Mouse (Mus musculus) thymus, adult 2 months (tissue): Measurements from ENCODE around the gene Fam166b. TPM values are rescaled to one million over a fixed set of nuclear protein-coding genes. Genes with fewer than 3 reads are reported as not detected.
A peak's percentile ranks its signal among the peaks of the same experiment; 100 is the strongest.

Experiments used
- DNase-seq: peaks from one replicate; pipeline ENCODE4 v3.0.0; 2021
- H3K27ac ChIP-seq: fragments of 200-500 bp; 2 replicates; pipeline ENCODE4 v1.5.1; 2012; ENCODE audit warnings: low read length, control low read depth; ENCODE audit not compliant: control insufficient read depth, insufficient read depth
- H3K27me3 ChIP-seq: fragments of 200-500 bp; 2 replicates; pipeline ENCODE4 v1.6.1; 2012; ENCODE audit warnings: mild to moderate bottlenecking, low read length, moderate library complexity, mixed read lengths; ENCODE audit not compliant: control insufficient read depth, insufficient read depth
- H3K36me3 ChIP-seq: fragments of 200-500 bp; 2 replicates; pipeline ENCODE4 v1.6.1; 2012; ENCODE audit warnings: mild to moderate bottlenecking, low read length, moderate library complexity; ENCODE audit not compliant: control insufficient read depth, insufficient read depth
- H3K4me1 ChIP-seq: fragments of 200-500 bp; replicated peaks from 2 replicates; pipeline ENCODE4 v1.6.1; 2012; ENCODE audit warnings: low read length; ENCODE audit not compliant: control insufficient read depth, insufficient read depth
- H3K4me3 ChIP-seq: fragments of 200-500 bp; 2 replicates; pipeline ENCODE4 v1.5.1; 2012; ENCODE audit warnings: mild to moderate bottlenecking, low read length, control low read depth, moderate library complexity; ENCODE audit not compliant: control insufficient read depth, insufficient read depth
- CTCF ChIP-seq: fragments of 200-500 bp; IDR thresholded peaks from 2 replicates; pipeline ENCODE4 v1.5.1; 2012; ENCODE audit warnings: mild to moderate bottlenecking, control low read depth, low read length, moderate library complexity, borderline replicate concordance; ENCODE audit not compliant: control insufficient read depth, poor library complexity, insufficient read depth; ENCODE audit errors: extremely low read depth
- POLR2A ChIP-seq: fragments of 200-500 bp; IDR thresholded peaks from 2 replicates; pipeline ENCODE4 v1.6.1; 2012; ENCODE audit warnings: mild to moderate bottlenecking, low read length, control low read depth, moderate library complexity; ENCODE audit not compliant: control insufficient read depth, poor library complexity, insufficient read depth; ENCODE audit errors: extremely low read depth
- WGBS: fragments of 180-500 bp; shearing (Covaris S2); methylation state at CpG from one replicate; pipeline ENCODE4 v1.1.7; 2018; 5-methylcytosine and 5-hydroxymethylcytosine counted together
- polyA plus RNA-seq: library from polyadenylated mRNA; depleted of rRNA; stranded (reverse); fragments of >200 nt; gene quantifications from 2 replicates; pipeline ENCODE4 v1.2.3, GENCODE M21; 2012

The Fam166b gene
- polyA plus RNA-seq, 1 experiment: 0.22 TPM

- no peak for DNase-seq
- 59% methylated on average over 14 of the region's 14 CpGs for WGBS
- H3K4me3 ChIP-seq: 0 out of 2 replicates have a peak overlapping the region, but pooled peaks have one; percentile 0
- TF ChIP-seq CTCF: no peak
- TF ChIP-seq POLR2A: no peak
- H3K4me1 ChIP-seq: peaks cover 34% of the 10 kb centered on the region
- H3K27ac ChIP-seq: no peak overlapping the region
- no peaks in the 10 kb centered on the region; the same call in 1 of the 2 replicates for H3K27me3 ChIP-seq
- H3K36me3 ChIP-seq: no peaks in the 10 kb centered on the region
Measured at GRCm38 (mm10) chr4:43425197-43425596, 3.7 kb downstream of the Fam166b start.

- H3K36me3 ChIP-seq: no peaks in the 10 kb centered on the region
- WGBS: 94% methylated on average over 9 of the region's 9 CpGs
- H3K4me1 ChIP-seq: peaks cover 33% of the 10 kb centered on the region
- H3K4me3 ChIP-seq: no peak overlapping the region
- no peak overlapping the region for H3K27ac ChIP-seq
- DNase-seq: no peak
- TF ChIP-seq CTCF (no peak), POLR2A (no peak)
- no peaks in the 10 kb centered on the region; the same call in 1 of the 2 replicates for H3K27me3 ChIP-seq
Measured at GRCm38 (mm10) chr4:43424072-43424471, 4.9 kb downstream of the Fam166b start.

GRCm38 (mm10) chr4:43423267-43423934 lies 5.5 kb downstream of the Fam166b start:
- TF ChIP-seq POLR2A: no peak
- TF ChIP-seq CTCF: no peak
- Histone ChIP-seq H3K27me3 (no peaks in the 10 kb centered on the region; the same call in 1 of the 2 replicates), H3K4me3 (no peak overlapping the region), H3K36me3 (no peaks in the 10 kb centered on the region), H3K27ac (no peak overlapping the region), H3K4me1 (peaks cover 27% of the 10 kb centered on the region)
- no peak for DNase-seq
- WGBS: 87% methylated on average over 20 of the region's 20 CpGs

DNA sequence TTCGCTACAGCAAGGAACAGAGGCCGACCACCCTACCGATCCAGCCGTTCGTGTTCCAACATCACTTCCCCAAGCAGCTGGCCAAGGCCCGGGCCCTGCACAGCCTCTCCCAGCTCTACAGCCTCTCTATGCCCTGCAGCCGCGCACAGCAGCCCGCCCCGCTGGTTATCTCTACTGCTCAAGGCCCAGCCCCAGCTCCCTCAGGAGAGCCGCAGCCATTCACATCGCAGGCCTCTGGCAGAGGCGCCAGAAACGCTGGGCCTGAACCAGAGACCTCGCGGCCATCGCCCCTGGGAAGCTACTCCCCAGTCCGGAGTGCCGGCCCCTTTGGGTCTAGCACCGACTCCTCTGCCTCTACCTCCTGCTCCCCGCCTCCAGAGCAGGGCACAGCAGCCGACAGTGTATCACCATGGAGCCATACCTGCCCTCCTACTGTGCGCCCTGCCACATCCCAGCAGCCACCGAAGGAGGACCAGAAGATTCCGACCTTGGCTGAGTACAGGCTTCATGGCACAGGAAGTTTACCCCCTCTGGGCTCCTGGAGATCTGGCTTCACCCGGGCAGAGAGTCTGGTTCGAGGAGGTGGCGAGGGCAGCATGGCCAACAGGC lies 7.2 kb downstream of the Fam166b start:
- no peak for TF ChIP-seq POLR2A
- no peak for TF ChIP-seq CTCF
- peaks cover 15% of the 10 kb centered on the region for H3K4me1 ChIP-seq
- 95% methylated on average over 28 of the region's 28 CpGs for WGBS
- DNase-seq: no peak
- no peak overlapping the region for H3K27ac ChIP-seq
- no peak overlapping the region for H3K4me3 ChIP-seq
- no peaks in the 10 kb centered on the region for H3K36me3 ChIP-seq
- H3K27me3 ChIP-seq: no peaks in the 10 kb centered on the region; the same call in 1 of the 2 replicates

DNA sequence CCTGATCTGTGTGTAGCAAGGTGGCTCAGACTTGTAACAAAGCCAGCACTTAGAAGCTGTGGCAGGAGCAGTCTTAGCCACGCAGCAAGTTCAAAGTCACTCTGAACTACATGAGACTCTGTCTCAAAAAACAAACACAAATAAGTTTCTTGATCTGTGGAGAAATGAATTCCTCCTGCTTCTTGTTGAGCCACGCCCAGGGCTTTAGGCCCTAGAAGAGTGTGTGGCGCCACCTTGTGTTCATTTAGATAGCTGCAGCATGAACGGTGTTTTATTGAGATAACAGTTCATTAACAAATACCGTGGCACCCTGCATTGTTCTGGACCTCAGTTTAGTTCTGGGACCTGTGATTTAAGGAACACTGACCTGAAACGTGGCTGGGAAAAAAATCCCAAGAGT lies 8.6 kb downstream of the Fam166b start:
- whole genome bisulfite sequencing: 2% methylated on average over 6 of the region's 6 CpGs
- no peaks in the 10 kb centered on the region for H3K36me3 ChIP-seq
- H3K4me1 ChIP-seq: peaks cover under 1% of the 10 kb centered on the region
- DNase-seq: peak; percentile 64
- H3K4me3 ChIP-seq: no peak overlapping the region
- TF ChIP-seq POLR2A (no peak), CTCF (no peak)
- no peaks in the 10 kb centered on the region; the same call in 1 of the 2 replicates for H3K27me3 ChIP-seq
- no peak overlapping the region for H3K27ac ChIP-seq

- no peaks in the 10 kb centered on the region; the same call in 1 of the 2 replicates for H3K27me3 ChIP-seq
- H3K36me3 ChIP-seq: no peaks in the 10 kb centered on the region
- no peak for DNase-seq
- TF ChIP-seq POLR2A (no peak), CTCF (no peak)
- no peaks in the 10 kb centered on the region for H3K4me1 ChIP-seq
- H3K4me3 ChIP-seq: no peak overlapping the region
- H3K27ac ChIP-seq: no peak overlapping the region
- 65% methylated on average over 9 of the region's 9 CpGs for WGBS
Measured at GRCm38 (mm10) chr4:43419801-43420281, 9.1 kb downstream of the Fam166b start.
